ENCODE assay signal across 8 mouse cellular contexts in the genomic region with DNA sequence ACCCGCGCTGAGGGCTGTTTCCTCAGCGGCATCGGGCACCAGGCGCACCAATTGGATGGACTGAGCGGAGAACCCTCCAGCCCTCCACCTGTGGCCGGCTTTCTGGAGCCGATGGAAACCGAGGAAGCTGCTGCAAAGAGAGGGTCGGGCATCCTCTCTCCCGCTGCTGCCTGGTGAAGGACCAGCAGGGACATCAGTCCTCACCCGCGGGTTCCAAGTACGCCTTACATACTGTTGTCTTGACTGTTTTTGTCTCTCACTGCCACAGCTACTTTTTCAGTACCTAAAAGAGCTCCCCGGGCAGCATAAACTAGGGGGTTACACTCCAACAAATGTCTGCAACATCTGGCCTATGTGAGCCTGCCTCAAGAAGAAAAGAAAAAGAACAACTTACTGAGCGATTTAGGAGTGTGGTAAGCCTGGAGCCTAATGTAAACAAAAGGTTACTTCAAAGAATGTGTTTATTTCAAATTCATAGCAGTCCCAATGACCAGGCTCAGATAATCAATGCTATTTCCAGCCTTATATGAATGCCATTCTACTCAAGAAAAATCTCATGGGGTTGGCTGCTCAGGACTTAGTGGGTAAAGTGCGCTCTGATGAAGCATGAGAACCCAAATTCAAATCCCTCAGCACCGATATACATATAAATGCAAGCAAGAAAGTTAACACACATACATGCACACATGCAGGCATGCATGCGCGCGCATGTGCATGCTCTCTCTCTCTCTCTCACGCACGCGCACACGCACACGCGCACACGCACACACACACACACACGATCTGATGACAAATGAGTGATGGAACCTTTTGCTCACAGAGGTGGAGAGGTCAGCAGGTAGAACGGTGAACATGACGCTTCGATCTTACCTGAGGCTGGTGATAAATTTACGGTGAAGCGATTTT. TPM values are rescaled to one million over a fixed set of nuclear protein-coding genes. Genes with fewer than 3 reads are reported as not detected.
A peak's percentile ranks its signal among the peaks of the same experiment; 100 is the strongest.
DNase-seq lines count a peak whose midpoint lies in the region; ATAC-seq and TF ChIP-seq lines count a peak whose summit lies in the region.

No protein-coding gene starts in this region.

- H3K4me3 ChIP-seq in heart, embryonic 11.5 days (ENCODE audit: low read depth, low read length): peak overlapping the region; percentile 70
- H3K4me3 ChIP-seq in E14TG2a.4 (replicated peaks; ENCODE audit: low read length): peak overlapping the region; percentile 92
- H3K4me3 ChIP-seq in embryonic facial prominence, embryonic 12.5 days: peak overlapping the region; percentile 63
- peak overlapping the region; percentile 60 for H3K4me3 ChIP-seq in limb, embryonic 11.5 days (ENCODE audit: low read depth, low read length)

- H3K4me2 ChIP-seq in heart, embryonic 11.5 days: peak overlapping the region; percentile 88
- H3K4me2 ChIP-seq in embryonic facial prominence, embryonic 12.5 days (replicated peaks): peak overlapping the region; percentile 84
- H3K4me2 ChIP-seq in limb, embryonic 11.5 days (ENCODE audit: low read depth, severe bottlenecking): peak overlapping the region; percentile 94

- peaks cover 6% of the 10 kb centered on the region for H3K4me1 ChIP-seq in heart, embryonic 11.5 days (ENCODE audit: control insufficient read depth, insufficient read depth, low read length)
- H3K4me1 ChIP-seq in E14TG2a.4 (replicated peaks; ENCODE audit: low read depth, low read length): peaks cover 70% of the 10 kb centered on the region
- H3K4me1 ChIP-seq in embryonic facial prominence, embryonic 12.5 days: peaks cover 11% of the 10 kb centered on the region
- H3K4me1 ChIP-seq in limb, embryonic 11.5 days (ENCODE audit: control insufficient read depth, insufficient read depth, low read length): peaks cover 7% of the 10 kb centered on the region; the same call in 1 of the 2 replicates

- peak overlapping the region; percentile 73; the same call in 1 of the 2 replicates for H3K9ac ChIP-seq in heart, embryonic 11.5 days (ENCODE audit: low read depth, low read length)
- peak overlapping the region; percentile 61; the same call in 1 of the 2 replicates for H3K9ac ChIP-seq in embryonic facial prominence, embryonic 12.5 days
- peak overlapping the region; percentile 68; the same call in 1 of the 2 replicates for H3K9ac ChIP-seq in limb, embryonic 11.5 days (ENCODE audit: low read length)

- peak; percentile 23 for ATAC-seq in heart, embryonic 11.5 days (replicated peaks; ENCODE audit: insufficient number of reproducible peaks, low FRiP score, low TSS enrichment)
- ATAC-seq in embryonic facial prominence, embryonic 12.5 days (ENCODE audit: insufficient number of reproducible peaks, insufficient read depth, low FRiP score, low TSS enrichment): no peak; the same call in 1 of the 2 replicates
- 0 out of 2 replicates have a peak, but pooled peaks have one; percentile 12 for ATAC-seq in limb, embryonic 11.5 days (ENCODE audit: insufficient number of reproducible peaks, low FRiP score, low TSS enrichment, low read depth)
- no peak for ATAC-seq in erythroid progenitor cell, adult 5-6 weeks (replicated peaks; ENCODE audit: low FRiP score, poor library complexity, severe bottlenecking)

- H3K27ac ChIP-seq in heart, embryonic 11.5 days (ENCODE audit: low read depth, low read length): no peak overlapping the region
- no peak overlapping the region for H3K27ac ChIP-seq in embryonic facial prominence, embryonic 12.5 days
- no peak overlapping the region for H3K27ac ChIP-seq in limb, embryonic 11.5 days (replicated peaks; ENCODE audit: low read depth, low read length)

- no peaks in the 10 kb centered on the region for H3K36me3 ChIP-seq in heart, embryonic 11.5 days (ENCODE audit: control insufficient read depth, insufficient read depth, low read length)
- H3K36me3 ChIP-seq in E14TG2a.4 (ENCODE audit: insufficient read depth, low read length): no peaks in the 10 kb centered on the region
- no peaks in the 10 kb centered on the region for H3K36me3 ChIP-seq in embryonic facial prominence, embryonic 12.5 days
- H3K36me3 ChIP-seq in limb, embryonic 11.5 days (ENCODE audit: control insufficient read depth, insufficient read depth, low read length): no peaks in the 10 kb centered on the region

- no peak for DNase-seq in heart, postnatal 4 days
- DNase-seq in limb, embryonic 11.5 days (ENCODE audit: low spot score): peak; percentile 62
- peak; percentile 41 for DNase-seq in retina, embryonic 14.5 days (ENCODE audit: low spot score)
- no peak for DNase-seq in thymus, postnatal 36 days

- no peak; the same call in 1 of the 2 replicates for TF ChIP-seq CTCF in E14TG2a.4 (conservative IDR thresholded peaks at IDR 0.05; ENCODE audit: low read length)

- peaks cover 5% of the 10 kb centered on the region; the same call in 1 of the 2 replicates for H3K27me3 ChIP-seq in heart, embryonic 11.5 days (ENCODE audit: control insufficient read depth, insufficient read depth, low read length)
- peaks cover 19% of the 10 kb centered on the region for H3K27me3 ChIP-seq in E14TG2a.4 (ENCODE audit: insufficient read depth, low read length)
- no peaks in the 10 kb centered on the region; the same call in 1 of the 2 replicates for H3K27me3 ChIP-seq in embryonic facial prominence, embryonic 12.5 days
- H3K27me3 ChIP-seq in limb, embryonic 11.5 days (ENCODE audit: control insufficient read depth, insufficient read depth, low read length): 0 out of 2 replicates have a peak, but pooled peaks cover 5% of the 10 kb centered on the region

- H3K9me3 ChIP-seq in heart, embryonic 11.5 days (replicated peaks; ENCODE audit: control insufficient read depth, low read length): no peaks in the 10 kb centered on the region
- H3K9me3 ChIP-seq in E14TG2a.4 (ENCODE audit: low read length): no peaks in the 10 kb centered on the region
- no peaks in the 10 kb centered on the region for H3K9me3 ChIP-seq in embryonic facial prominence, embryonic 12.5 days
- H3K9me3 ChIP-seq in limb, embryonic 11.5 days (ENCODE audit: control insufficient read depth, low read length): no peaks in the 10 kb centered on the region

- 8% methylated on average over 34 of the region's 34 CpGs for WGBS in heart, embryonic 11.5 days (ENCODE audit: insufficient replicate concordance)
- 6% methylated on average over 34 of the region's 34 CpGs for WGBS in embryonic facial prominence, embryonic 12.5 days
- WGBS in limb, embryonic 11.5 days: 8% methylated on average over 34 of the region's 34 CpGs

RNA-seq across cellular contexts. Expression of a gene that starts 0.6 kb away (rescaled TPM):
- 5.4 and 7.1 TPM in 2 replicates for polyA plus RNA-seq in heart, embryonic 11.5 days (2014; fragmentation: Nextera tagmentation; extraction: Ambion mirVana)
- 1 to 10 TPM; 7.2 to 8.2 TPM for total RNA-seq in heart, postnatal 4 days (2021)
- polyA plus RNA-seq in embryonic facial prominence, embryonic 12.5 days (2016; fragmentation: Nextera tagmentation; extraction: Ambion mirVana): 12.6 and 12.7 TPM in 2 replicates
- 9.4 and 10.4 TPM in 2 replicates for polyA plus RNA-seq in limb, embryonic 11.5 days (2014; fragmentation: Nextera tagmentation; extraction: Ambion mirVana)
- 0.84 and 3.2 TPM in 2 replicates for total RNA-seq in erythroid progenitor cell, adult 5-6 weeks (2015; ENCODE audit: low replicate concordance)
- 0.91 and 1.4 TPM in 2 replicates for total RNA-seq in erythroid progenitor cell, adult 5-6 weeks (2017; ENCODE audit: low replicate concordance)

RNA-seq across cellular contexts. Expression of a gene that starts 31.5 kb away (rescaled TPM):
- polyA plus RNA-seq in heart, embryonic 11.5 days (2014; fragmentation: Nextera tagmentation; extraction: Ambion mirVana): 47.8 and 54.1 TPM in 2 replicates
- 10 to 100 TPM; 81.7 to 84.3 TPM for total RNA-seq in heart, postnatal 4 days (2021)
- polyA plus RNA-seq in embryonic facial prominence, embryonic 12.5 days (2016; fragmentation: Nextera tagmentation; extraction: Ambion mirVana): 16.1 and 19.6 TPM in 2 replicates
- 25.8 and 26.1 TPM in 2 replicates for polyA plus RNA-seq in limb, embryonic 11.5 days (2014; fragmentation: Nextera tagmentation; extraction: Ambion mirVana)
- 3.2 and 7.1 TPM in 2 replicates for total RNA-seq in erythroid progenitor cell, adult 5-6 weeks (2015; ENCODE audit: low replicate concordance)
- 6.3 and 13.5 TPM in 2 replicates for total RNA-seq in erythroid progenitor cell, adult 5-6 weeks (2017; ENCODE audit: low replicate concordance)

Comparison
In these comparisons a context has a peak if more than half of its experiments do, and no peak if none do; other contexts are left out.
1. ATAC-seq: peak in heart, embryonic 11.5 days (single experiment) and limb, embryonic 11.5 days (single experiment); none in embryonic facial prominence, embryonic 12.5 days (single experiment) and erythroid progenitor cell, adult 5-6 weeks (single experiment).
2. DNase-seq: peak in limb, embryonic 11.5 days (single experiment) and retina, embryonic 14.5 days (single experiment); none in heart, postnatal 4 days (single experiment) and thymus, postnatal 36 days (0 of 2).
3. Peak in every context shown above with its lines, with median percentiles within 50 percentile points of each other: H3K4me2 ChIP-seq, H3K4me3 ChIP-seq and H3K9ac ChIP-seq.